Mouse (Mus musculus): ENCODE measurements around the gene E130309D02Rik.

GRCm38 (mm10) chr5:143295330-143295729 lies 19.8 kb downstream of the E130309D02Rik start:
- no peak for TF ChIP-seq CTCF (IDR thresholded peaks at IDR 0.05; ENCODE audit: low read depth, low read length)
- no peak for TF ChIP-seq EP300 (IDR thresholded peaks at IDR 0.05; ENCODE audit: insufficient read depth, low read depth, low read length)
- TF ChIP-seq POLR2A (IDR thresholded peaks at IDR 0.05; ENCODE audit: insufficient read depth, low read length): no peak

Data from ES-Bruce4 (cell line).